Mouse (Mus musculus): ENCODE results near the gene Vmo1.

DNA sequence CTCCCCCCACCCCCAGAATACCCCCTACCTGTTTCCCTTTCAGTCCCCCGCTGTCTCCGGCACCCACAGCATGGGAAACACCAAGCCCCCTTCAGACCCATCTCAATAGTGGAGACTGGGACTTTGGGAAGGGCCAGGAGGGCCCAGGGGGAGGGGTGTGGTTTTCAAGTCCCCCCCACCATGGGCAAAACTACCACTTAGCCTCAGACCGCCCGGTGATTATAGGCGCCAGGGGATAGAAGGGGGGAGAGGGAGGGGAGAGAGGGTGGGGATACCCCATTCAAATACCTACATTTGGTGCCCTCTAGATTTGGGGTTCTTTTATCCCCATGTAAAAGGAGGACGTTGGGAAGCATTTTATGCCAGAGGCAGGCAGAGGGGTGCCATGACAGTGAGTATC is 18.4 kb upstream of the Vmo1 start, which contains the start of gene Gm40193:
- TF ChIP-seq TAL1 (IDR thresholded peaks at IDR 0.05; ENCODE audit: low read length) (no peak), GATA1 (IDR thresholded peaks at IDR 0.05; ENCODE audit: low read length) (no peak)

All from erythroblast, embryonic 14.5 days (primary cell).